Mouse (Mus musculus) hindbrain, embryonic 10.5 days (tissue): ENCODE data around the gene Rnf227. TPM values are rescaled to one million over a fixed set of nuclear protein-coding genes. Genes with fewer than 3 reads are reported as not detected.

Experiments used
- DNase-seq: peaks from one replicate; pipeline ENCODE4 v3.0.0-alpha.2; 2017; ENCODE audit warnings: low spot score
- H3K27ac ChIP-seq: fragments of 300-500 bp; sonication (generic); 2 replicates; pipeline ENCODE4 v1.5.1; 2016; ENCODE audit warnings: mild to moderate bottlenecking, moderate library complexity
- H3K27me3 ChIP-seq: fragments of 300-500 bp; sonication (generic); 2 replicates; pipeline ENCODE4 v1.6.1; 2016; ENCODE audit warnings: mild to moderate bottlenecking; ENCODE audit not compliant: poor library complexity, insufficient read depth, severe bottlenecking
- H3K36me3 ChIP-seq: fragments of 300-500 bp; sonication (generic); 2 replicates; pipeline ENCODE4 v1.6.1; 2016; ENCODE audit warnings: mild to moderate bottlenecking, moderate library complexity
- H3K4me1 ChIP-seq: fragments of 300-500 bp; sonication (generic); replicated peaks from 2 replicates; pipeline ENCODE4 v1.6.1; 2016; ENCODE audit warnings: mild to moderate bottlenecking
- H3K4me3 ChIP-seq: fragments of 300-500 bp; sonication (generic); 2 replicates; pipeline ENCODE4 v1.5.1; 2016; ENCODE audit warnings: mild to moderate bottlenecking, moderate library complexity
- H3K9me3 ChIP-seq: fragments of 300-500 bp; sonication (generic); 2 replicates; pipeline ENCODE4 v1.6.1; 2016; ENCODE audit warnings: mild to moderate bottlenecking, moderate library complexity
- WGBS: fragments of 180-500 bp; shearing (Covaris S2); methylation state at CpG from one replicate; pipeline ENCODE4 v1.1.7; 2016; 5-methylcytosine and 5-hydroxymethylcytosine counted together
- polyA plus RNA-seq: library from polyadenylated mRNA; unstranded; fragments of >200 nt; fragmentation: Nextera tagmentation; extraction: Ambion mirVana; gene quantifications from 2 replicates; pipeline ENCODE4 v1.2.1, GENCODE M21; 2016

The Rnf227 gene
- polyA plus RNA-seq, 1 experiment from 2014 or later: 19.9 TPM

GRCm38 (mm10) chr11:69368356-69369214, 28.3 kb downstream of the Rnf227 start:
- no peak for DNase-seq
- H3K36me3 ChIP-seq: peaks cover 23% of the 10 kb centered on the region
- peak overlapping the region; percentile 100 for H3K27ac ChIP-seq
- H3K9me3 ChIP-seq: no peaks in the 10 kb centered on the region
- H3K27me3 ChIP-seq: no peaks in the 10 kb centered on the region
- peaks cover 83% of the 10 kb centered on the region for H3K4me1 ChIP-seq
- WGBS: under 1% methylated on average over 62 of the region's 106 CpGs
- H3K4me3 ChIP-seq: peak overlapping the region; percentile 89

GRCm38 (mm10) chr11:69369215-69369989, 29.1 kb downstream of the Rnf227 start, which contains the start of gene Chd3:
Gene Chd3 (minus strand): TSS chr11:69369406.
- Histone ChIP-seq H3K9me3 (no peaks in the 10 kb centered on the region), H3K36me3 (peaks cover 23% of the 10 kb centered on the region), H3K4me1 (peaks cover 87% of the 10 kb centered on the region), H3K4me3 (peak within 1 kb of the TSS; percentile 89), H3K27ac (peak within 1 kb of the TSS; percentile 100), H3K27me3 (no peaks in the 10 kb centered on the region)
- peak; percentile 60 for DNase-seq
- WGBS: 2% methylated on average over 22 of the region's 34 CpGs

DNA sequence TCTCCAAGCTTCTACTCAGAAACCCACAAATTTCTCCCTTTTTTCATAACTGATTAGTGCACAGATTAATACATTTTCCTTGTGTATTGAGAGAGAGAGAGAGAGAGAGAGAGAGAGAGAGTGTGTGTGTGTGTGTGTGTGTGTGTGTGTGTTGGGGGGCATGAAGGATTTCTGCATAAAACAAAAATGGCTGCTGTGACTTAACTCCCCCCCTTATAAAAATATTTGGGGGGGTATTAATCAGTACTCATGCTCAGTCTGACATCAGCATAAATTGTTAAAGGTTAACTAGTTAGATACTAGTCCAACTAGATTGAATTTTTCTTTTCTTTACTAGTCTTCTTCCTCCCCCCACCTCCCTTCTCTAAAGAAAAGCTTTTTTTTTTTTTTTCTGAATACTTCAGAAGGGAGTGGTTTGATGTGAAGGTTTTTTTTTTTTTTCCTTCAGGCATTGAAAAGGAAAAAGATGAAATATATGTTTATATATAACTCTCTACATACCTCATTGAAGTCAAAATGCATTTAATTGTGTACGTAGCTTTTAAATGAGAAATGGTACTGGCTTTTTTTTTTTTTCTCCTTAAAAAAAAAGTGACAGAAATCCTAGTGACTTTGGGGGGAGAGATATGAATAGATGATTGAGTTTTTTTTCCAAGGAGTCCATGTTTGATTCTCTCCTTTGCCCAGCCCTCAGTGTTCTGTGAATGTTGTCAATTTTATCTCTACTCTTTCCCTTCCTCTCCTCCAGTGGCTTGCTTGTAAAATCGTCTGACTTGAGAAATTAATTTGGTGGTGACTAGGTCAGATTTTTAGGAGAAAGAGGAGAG, 29.9 kb downstream of the Rnf227 start:
- DNase-seq: no peak
- Histone ChIP-seq H3K27ac (peak overlapping the region; percentile 100), H3K36me3 (peaks cover 23% of the 10 kb centered on the region), H3K4me3 (peak overlapping the region; percentile 89), H3K4me1 (peaks cover 79% of the 10 kb centered on the region), H3K9me3 (no peaks in the 10 kb centered on the region), H3K27me3 (no peaks in the 10 kb centered on the region)
- WGBS: 24% methylated on average over 2 of the region's 2 CpGs

GRCm38 (mm10) chr11:69370817-69371215, 30.6 kb downstream of the Rnf227 start:
- peak; percentile 35 for DNase-seq
- Histone ChIP-seq H3K4me3 (peak overlapping the region; percentile 89), H3K27me3 (no peaks in the 10 kb centered on the region), H3K9me3 (no peaks in the 10 kb centered on the region), H3K27ac (peak overlapping the region; percentile 100), H3K4me1 (peaks cover 73% of the 10 kb centered on the region), H3K36me3 (peaks cover 27% of the 10 kb centered on the region)
- 7% methylated on average over 9 of the region's 9 CpGs for WGBS

DNA sequence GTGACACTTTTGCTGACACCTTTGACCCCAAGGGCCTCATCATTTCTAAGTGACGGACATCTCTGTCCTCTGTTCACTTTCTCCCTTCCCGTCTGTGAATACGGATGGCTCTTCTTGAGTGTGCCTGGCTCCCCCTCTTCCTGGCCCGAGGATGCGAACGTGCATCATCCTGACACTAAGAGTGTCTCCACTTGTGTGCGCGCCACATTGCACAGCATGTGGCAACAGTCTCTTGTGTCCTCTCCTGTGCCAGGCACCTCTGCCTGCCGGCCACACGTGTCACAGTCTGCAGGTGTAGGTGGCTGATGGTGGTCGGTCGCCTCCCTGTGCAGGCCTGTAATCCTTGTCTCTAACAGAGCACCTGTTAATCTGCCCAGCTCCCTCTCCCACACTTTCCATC, 31.3 kb downstream of the Rnf227 start:
- H3K4me3 ChIP-seq: peak overlapping the region; percentile 89
- 23% methylated on average over 12 of the region's 12 CpGs for WGBS
- peaks cover 34% of the 10 kb centered on the region for H3K36me3 ChIP-seq
- peak; percentile 14 for DNase-seq
- H3K27me3 ChIP-seq: no peaks in the 10 kb centered on the region
- peaks cover 65% of the 10 kb centered on the region for H3K4me1 ChIP-seq
- H3K9me3 ChIP-seq: no peaks in the 10 kb centered on the region
- peak overlapping the region; percentile 100 for H3K27ac ChIP-seq

- WGBS: 51% methylated on average over 12 of the region's 12 CpGs
- Histone ChIP-seq H3K9me3 (no peaks in the 10 kb centered on the region), H3K4me3 (peak overlapping the region; percentile 89), H3K27ac (peak overlapping the region; percentile 100), H3K27me3 (no peaks in the 10 kb centered on the region), H3K36me3 (peaks cover 39% of the 10 kb centered on the region), H3K4me1 (peaks cover 59% of the 10 kb centered on the region)
- peak; percentile 22 for DNase-seq
Measured at GRCm38 (mm10) chr11:69372056-69372779, 32.0 kb downstream of the Rnf227 start.

DNA sequence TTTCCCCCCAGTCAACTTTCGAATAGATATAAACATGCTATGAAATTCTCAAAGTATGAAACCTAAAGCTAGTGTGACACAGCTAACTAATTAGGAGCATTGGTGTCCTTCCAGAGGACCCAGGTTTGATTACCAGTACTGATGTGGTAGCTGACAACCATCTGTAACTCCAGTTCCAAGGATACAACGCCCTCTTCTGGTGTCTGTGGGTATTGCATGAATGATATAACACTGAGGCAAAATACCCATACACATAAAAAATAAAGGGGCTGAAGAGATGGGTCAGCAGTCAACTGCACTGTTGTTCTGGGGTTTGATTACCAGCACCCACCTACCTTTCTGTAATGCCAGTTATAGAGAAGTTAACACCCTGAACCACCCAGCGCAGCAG, 32.5 kb downstream of the Rnf227 start:
- DNase-seq: no peak
- Histone ChIP-seq H3K36me3 (peaks cover 45% of the 10 kb centered on the region), H3K4me1 (peaks cover 54% of the 10 kb centered on the region), H3K9me3 (no peaks in the 10 kb centered on the region), H3K4me3 (0 out of 2 replicates have a peak overlapping the region, but pooled peaks have one; percentile 89), H3K27ac (peak overlapping the region; percentile 100; the same call in 1 of the 2 replicates), H3K27me3 (no peaks in the 10 kb centered on the region)
- WGBS: 61% methylated on average over 3 of the region's 3 CpGs

- Histone ChIP-seq H3K4me3 (peak overlapping the region; percentile 16), H3K27ac (peak overlapping the region; percentile 66), H3K36me3 (peaks cover 49% of the 10 kb centered on the region), H3K27me3 (no peaks in the 10 kb centered on the region), H3K4me1 (peaks cover 47% of the 10 kb centered on the region), H3K9me3 (no peaks in the 10 kb centered on the region)
- WGBS: 91% methylated on average over 16 of the region's 16 CpGs
- no peak for DNase-seq
Measured at GRCm38 (mm10) chr11:69373223-69373965, 33.1 kb downstream of the Rnf227 start.

DNA sequence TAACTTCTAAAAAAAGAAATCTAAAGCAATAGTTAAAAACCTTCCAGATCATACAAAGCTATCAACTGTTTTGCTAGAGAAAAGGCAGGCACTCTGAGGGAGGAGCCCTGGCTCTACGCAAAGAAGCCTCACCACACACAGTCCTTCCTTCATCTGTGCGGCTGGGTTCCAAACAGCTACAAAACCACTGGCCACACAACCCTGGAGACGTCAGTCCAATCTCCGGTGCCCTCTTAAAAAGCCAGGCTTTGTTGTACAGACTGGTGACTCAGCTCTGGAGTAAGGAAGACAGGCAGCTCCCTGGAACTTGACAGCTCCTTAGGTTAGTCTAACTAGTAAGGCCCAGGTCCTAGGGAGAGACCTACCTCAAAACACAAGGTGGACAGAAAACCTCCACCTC, 35.4 kb downstream of the Rnf227 start:
- H3K27me3 ChIP-seq: no peaks in the 10 kb centered on the region
- WGBS: 90% methylated on average over 4 of the region's 4 CpGs
- peaks cover 54% of the 10 kb centered on the region for H3K36me3 ChIP-seq
- no peaks in the 10 kb centered on the region for H3K9me3 ChIP-seq
- DNase-seq: no peak
- no peak overlapping the region for H3K4me3 ChIP-seq
- H3K27ac ChIP-seq: no peak overlapping the region
- peaks cover 28% of the 10 kb centered on the region for H3K4me1 ChIP-seq

DNA sequence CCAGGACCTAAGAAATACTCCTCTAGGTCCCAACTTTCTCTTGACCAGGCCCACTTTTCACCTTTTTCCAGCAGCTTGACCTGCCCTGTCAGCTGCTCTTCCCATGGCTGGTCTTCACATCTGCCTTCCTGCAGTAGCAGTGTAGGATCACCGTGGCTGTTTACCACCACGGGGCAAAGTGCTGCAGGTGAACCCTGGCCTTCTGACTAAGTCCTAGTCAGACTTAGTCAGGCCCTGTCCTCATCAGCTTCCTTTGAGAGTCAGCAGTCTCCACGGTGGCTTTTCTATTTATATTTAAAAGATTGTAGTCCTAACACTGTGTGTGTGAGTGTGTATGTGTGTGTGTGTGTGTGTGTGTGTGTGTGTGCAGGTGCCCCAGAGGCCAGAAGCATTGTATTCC, 37.5 kb downstream of the Rnf227 start:
- no peaks in the 10 kb centered on the region for H3K27me3 ChIP-seq
- peaks cover 48% of the 10 kb centered on the region for H3K36me3 ChIP-seq
- 87% methylated on average over 3 of the region's 3 CpGs for WGBS
- DNase-seq: no peak
- no peak overlapping the region for H3K4me3 ChIP-seq
- no peak overlapping the region for H3K27ac ChIP-seq
- H3K4me1 ChIP-seq: 0 out of 2 replicates have a peak, but pooled peaks cover 8% of the 10 kb centered on the region
- H3K9me3 ChIP-seq: no peaks in the 10 kb centered on the region

- no peak overlapping the region for H3K27ac ChIP-seq
- H3K36me3 ChIP-seq: peaks cover 36% of the 10 kb centered on the region
- no peaks in the 10 kb centered on the region for H3K9me3 ChIP-seq
- 84% methylated on average over 3 of the region's 3 CpGs for WGBS
- no peaks in the 10 kb centered on the region for H3K4me1 ChIP-seq
- no peak overlapping the region for H3K4me3 ChIP-seq
- DNase-seq: no peak
- no peaks in the 10 kb centered on the region for H3K27me3 ChIP-seq
Measured at GRCm38 (mm10) chr11:69379600-69379999, 39.3 kb downstream of the Rnf227 start.
